Mouse (Mus musculus): ENCODE measurements around the gene 2210016L21Rik. TPM values are rescaled to one million over a fixed set of nuclear protein-coding genes. Genes with fewer than 3 reads are reported as not detected.

2210016L21Rik gene
- total and polyA plus RNA-seq, 3 experiments: 10.2 to 31.7 (median 25.3) TPM

DNA sequence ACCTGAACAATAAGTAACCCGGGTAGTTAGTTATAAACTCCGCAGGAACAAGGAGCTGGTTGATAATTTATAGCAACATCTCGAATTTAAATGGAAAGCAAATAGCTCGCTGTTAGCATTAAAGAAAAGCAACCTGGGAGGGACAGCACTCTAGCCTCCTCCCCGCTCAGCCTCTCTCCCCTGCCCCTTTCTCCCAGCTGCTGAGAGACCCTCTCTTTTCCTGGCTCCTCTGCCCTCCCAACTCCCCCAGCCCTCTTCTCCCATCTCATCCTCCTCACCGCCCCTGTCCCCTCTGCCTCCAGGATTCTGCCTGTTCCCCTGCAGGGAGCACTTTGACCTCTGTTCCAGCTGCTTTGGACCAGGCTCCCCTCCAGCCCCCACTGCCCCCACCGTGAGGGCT lies 26.7 kb downstream of the 2210016L21Rik start:
- intact Hi-C loops (cut with DNase I): no loop called here
- WGBS: 36% methylated on average over 7 of the region's 7 CpGs
- no peaks in the 10 kb centered on the region; the same call in 1 of the 2 replicates for H3K4me1 ChIP-seq (ENCODE audit: control insufficient read depth, insufficient read depth, low read length)
- no peak overlapping the region for H3K27ac ChIP-seq
- no peak overlapping the region for H3K4me3 ChIP-seq
- H3K36me3 ChIP-seq (ENCODE audit: control insufficient read depth, insufficient read depth, low read length): no peaks in the 10 kb centered on the region
- H3K79me2 ChIP-seq (replicated peaks; ENCODE audit: control insufficient read depth, insufficient read depth, low read length): no peaks in the 10 kb centered on the region
- TF ChIP-seq CTCF (IDR thresholded peaks at IDR 0.05) (no peak), POLR2A (IDR thresholded peaks at IDR 0.05; ENCODE audit: insufficient read depth, low read depth, low read length) (no peak), EP300 (IDR thresholded peaks at IDR 0.05; ENCODE audit: insufficient read depth, low read depth, low read length) (no peak)
- no peak overlapping the region for H3K9ac ChIP-seq (ENCODE audit: low read depth, low read length)
- DNase-seq: no peak
- H3K27me3 ChIP-seq (ENCODE audit: control insufficient read depth, insufficient read depth, low read length): no peaks in the 10 kb centered on the region; the same call in none of the 2 replicates

DNA sequence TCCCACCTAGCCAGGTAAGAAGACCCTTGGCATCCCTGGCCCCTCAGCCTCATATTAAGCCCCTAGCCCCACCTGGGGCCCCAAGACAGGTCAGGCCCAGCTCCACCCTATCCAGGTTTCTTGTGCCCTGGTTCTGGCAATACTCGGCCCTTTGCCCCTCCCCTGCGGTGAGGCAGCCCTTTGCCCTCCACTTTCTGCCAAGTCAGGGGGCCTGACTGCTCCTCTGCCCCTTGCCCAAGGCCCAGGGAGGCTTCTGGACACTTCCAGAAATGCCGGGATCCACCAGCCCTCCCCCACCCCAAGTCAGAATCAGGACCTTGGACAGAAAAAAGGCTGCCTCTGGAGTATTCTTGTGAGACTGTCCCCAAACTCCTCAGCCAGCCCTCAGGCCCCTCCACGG lies 27.1 kb downstream of the 2210016L21Rik start:
- H3K36me3 ChIP-seq (ENCODE audit: control insufficient read depth, insufficient read depth, low read length): no peaks in the 10 kb centered on the region
- no peak for TF ChIP-seq CTCF (IDR thresholded peaks at IDR 0.05)
- no peak for TF ChIP-seq EP300 (IDR thresholded peaks at IDR 0.05; ENCODE audit: insufficient read depth, low read depth, low read length)
- TF ChIP-seq POLR2A (IDR thresholded peaks at IDR 0.05; ENCODE audit: insufficient read depth, low read depth, low read length): no peak
- no peaks in the 10 kb centered on the region; the same call in none of the 2 replicates for H3K27me3 ChIP-seq (ENCODE audit: control insufficient read depth, insufficient read depth, low read length)
- no peak overlapping the region for H3K4me3 ChIP-seq
- H3K79me2 ChIP-seq (replicated peaks; ENCODE audit: control insufficient read depth, insufficient read depth, low read length): no peaks in the 10 kb centered on the region
- no peak for DNase-seq
- 20% methylated on average over 4 of the region's 4 CpGs for WGBS
- intact Hi-C loops (cut with DNase I): no loop called here
- H3K27ac ChIP-seq: no peak overlapping the region
- no peaks in the 10 kb centered on the region; the same call in 1 of the 2 replicates for H3K4me1 ChIP-seq (ENCODE audit: control insufficient read depth, insufficient read depth, low read length)
- no peak overlapping the region for H3K9ac ChIP-seq (ENCODE audit: low read depth, low read length)

DNA sequence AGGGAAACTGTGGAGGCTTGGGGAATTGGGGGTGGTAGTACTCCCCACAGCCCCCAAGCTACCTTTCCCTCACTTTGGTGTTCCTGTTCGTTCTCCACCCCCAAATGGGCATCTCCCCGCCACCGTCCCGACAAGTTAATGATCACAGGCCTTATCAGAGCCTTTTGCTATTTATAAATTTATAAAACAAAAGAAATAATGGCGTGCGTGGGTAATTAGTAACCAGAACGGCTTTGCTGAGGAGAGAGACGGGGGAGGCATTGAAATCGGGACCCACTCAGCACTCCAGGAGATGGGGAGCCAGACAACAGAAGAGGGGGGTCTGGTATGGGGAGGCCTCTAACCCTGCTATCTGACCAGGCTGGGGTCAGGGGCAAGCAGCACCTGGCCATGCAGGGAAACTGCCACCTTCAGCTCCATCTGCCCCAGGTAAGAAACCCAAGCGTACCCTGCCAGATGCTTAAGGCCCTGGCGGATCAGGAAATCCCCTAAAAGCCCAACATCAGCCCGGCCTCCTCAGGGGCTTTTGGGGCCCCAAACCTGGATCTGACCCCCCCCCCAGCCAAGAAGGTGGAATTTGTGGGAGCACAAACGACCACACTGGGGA lies 27.8 kb downstream of the 2210016L21Rik start:
- H3K4me1 ChIP-seq (ENCODE audit: control insufficient read depth, insufficient read depth, low read length): no peaks in the 10 kb centered on the region; the same call in 1 of the 2 replicates
- intact Hi-C loops (cut with DNase I): no loop called here
- H3K79me2 ChIP-seq (replicated peaks; ENCODE audit: control insufficient read depth, insufficient read depth, low read length): no peaks in the 10 kb centered on the region
- DNase-seq: no peak
- no peaks in the 10 kb centered on the region for H3K36me3 ChIP-seq (ENCODE audit: control insufficient read depth, insufficient read depth, low read length)
- no peak overlapping the region for H3K27ac ChIP-seq
- WGBS: 65% methylated on average over 13 of the region's 13 CpGs
- no peak overlapping the region for H3K4me3 ChIP-seq
- TF ChIP-seq EP300 (IDR thresholded peaks at IDR 0.05; ENCODE audit: insufficient read depth, low read depth, low read length): no peak
- TF ChIP-seq POLR2A (IDR thresholded peaks at IDR 0.05; ENCODE audit: insufficient read depth, low read depth, low read length): no peak
- no peak for TF ChIP-seq CTCF (IDR thresholded peaks at IDR 0.05)
- no peak overlapping the region for H3K9ac ChIP-seq (ENCODE audit: low read depth, low read length)
- H3K27me3 ChIP-seq (ENCODE audit: control insufficient read depth, insufficient read depth, low read length): no peaks in the 10 kb centered on the region; the same call in none of the 2 replicates

DNA sequence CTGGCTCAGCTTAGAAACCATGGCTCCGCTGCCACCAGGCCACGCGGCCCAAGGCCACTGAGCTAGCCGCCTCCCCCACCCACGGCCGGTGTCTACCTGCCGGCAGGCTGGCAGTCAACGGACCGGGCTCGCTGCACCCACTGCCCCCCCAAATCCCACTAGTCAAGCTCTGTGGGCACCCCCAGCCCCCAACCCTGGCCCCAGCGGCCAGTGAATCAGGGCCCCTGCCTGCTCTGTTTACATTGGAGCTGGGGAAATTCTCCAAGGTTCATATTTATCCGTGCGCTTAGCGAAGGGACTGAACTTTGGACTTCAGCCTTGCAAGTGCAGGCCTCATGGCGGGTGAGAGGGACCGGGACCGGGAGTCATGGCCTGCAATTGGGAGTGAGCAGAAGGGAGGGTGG lies 28.9 kb downstream of the 2210016L21Rik start, which contains the start of gene Hnf1a:
Gene Hnf1a (minus strand): TSS at position 271 of the 404 bp plus-strand sequence.
- no peak for TF ChIP-seq CTCF (IDR thresholded peaks at IDR 0.05)
- TF ChIP-seq EP300 (IDR thresholded peaks at IDR 0.05; ENCODE audit: insufficient read depth, low read depth, low read length): no peak
- TF ChIP-seq POLR2A (IDR thresholded peaks at IDR 0.05; ENCODE audit: insufficient read depth, low read depth, low read length): no peak
- no peaks in the 10 kb centered on the region for H3K36me3 ChIP-seq (ENCODE audit: control insufficient read depth, insufficient read depth, low read length)
- no peak within 1 kb of the TSS for H3K4me3 ChIP-seq
- H3K27ac ChIP-seq: no peak within 1 kb of the TSS
- H3K27me3 ChIP-seq (ENCODE audit: control insufficient read depth, insufficient read depth, low read length): no peaks in the 10 kb centered on the region; the same call in none of the 2 replicates
- H3K79me2 ChIP-seq (replicated peaks; ENCODE audit: control insufficient read depth, insufficient read depth, low read length): no peaks in the 10 kb centered on the region
- no peak within 1 kb of the TSS for H3K9ac ChIP-seq (ENCODE audit: low read depth, low read length)
- intact Hi-C loops (cut with DNase I): no loop called here
- 83% methylated on average over 17 of the region's 17 CpGs for WGBS
- no peaks in the 10 kb centered on the region for H3K4me1 ChIP-seq (ENCODE audit: control insufficient read depth, insufficient read depth, low read length)
- no peak for DNase-seq

DNA sequence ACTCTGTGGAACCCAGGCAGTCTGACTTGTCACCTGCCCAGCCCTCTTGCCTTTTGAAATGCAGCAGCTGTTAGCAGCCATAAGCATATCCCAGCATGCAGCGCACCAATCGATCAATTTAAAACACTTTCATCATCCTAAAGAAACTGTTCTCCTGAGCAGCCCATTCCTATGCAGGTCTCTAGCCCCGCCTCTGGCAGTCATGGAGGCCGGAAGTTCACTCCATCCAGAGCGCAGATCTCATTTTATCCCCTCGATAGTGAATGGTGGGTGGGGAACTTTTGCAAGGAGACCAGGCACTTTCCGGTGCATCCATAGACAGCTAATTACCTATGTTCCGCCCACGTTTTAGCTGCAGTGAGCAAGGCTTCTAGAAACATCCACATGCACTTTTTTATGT lies 30.2 kb downstream of the 2210016L21Rik start:
- H3K4me1 ChIP-seq (ENCODE audit: control insufficient read depth, insufficient read depth, low read length): no peaks in the 10 kb centered on the region
- H3K27me3 ChIP-seq (ENCODE audit: control insufficient read depth, insufficient read depth, low read length): no peaks in the 10 kb centered on the region; the same call in none of the 2 replicates
- no peaks in the 10 kb centered on the region for H3K36me3 ChIP-seq (ENCODE audit: control insufficient read depth, insufficient read depth, low read length)
- intact Hi-C loops (cut with DNase I): no loop called here
- no peak for DNase-seq
- TF ChIP-seq POLR2A (IDR thresholded peaks at IDR 0.05; ENCODE audit: insufficient read depth, low read depth, low read length) (no peak), EP300 (IDR thresholded peaks at IDR 0.05; ENCODE audit: insufficient read depth, low read depth, low read length) (no peak), CTCF (IDR thresholded peaks at IDR 0.05) (no peak)
- H3K79me2 ChIP-seq (replicated peaks; ENCODE audit: control insufficient read depth, insufficient read depth, low read length): no peaks in the 10 kb centered on the region
- H3K9ac ChIP-seq (ENCODE audit: low read depth, low read length): no peak overlapping the region
- 77% methylated on average over 9 of the region's 9 CpGs for WGBS
- no peak overlapping the region for H3K4me3 ChIP-seq
- no peak overlapping the region for H3K27ac ChIP-seq

DNA sequence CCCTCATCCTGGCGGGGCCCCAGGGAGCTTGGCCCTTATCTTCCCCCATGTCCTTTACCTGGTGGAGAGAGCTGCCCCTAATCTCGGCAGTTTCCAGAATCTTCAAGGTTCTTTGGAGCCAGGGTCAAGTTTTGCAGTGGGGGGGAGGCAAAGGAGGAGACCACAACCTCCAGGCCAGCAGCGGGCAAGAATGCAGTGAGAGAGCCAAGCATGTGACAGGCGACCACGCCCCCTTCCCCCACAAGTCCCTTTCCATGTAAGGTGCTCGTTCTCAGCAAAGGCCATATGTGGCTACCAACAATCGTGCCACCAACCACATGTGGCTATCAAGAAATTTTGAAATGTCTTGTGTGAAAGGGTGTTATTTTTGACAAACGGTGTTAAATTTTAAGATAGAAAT lies 31.2 kb downstream of the 2210016L21Rik start:
- H3K79me2 ChIP-seq (replicated peaks; ENCODE audit: control insufficient read depth, insufficient read depth, low read length): no peaks in the 10 kb centered on the region
- intact Hi-C loops (cut with DNase I): no loop called here
- TF ChIP-seq CTCF (IDR thresholded peaks at IDR 0.05) (no peak), EP300 (IDR thresholded peaks at IDR 0.05; ENCODE audit: insufficient read depth, low read depth, low read length) (no peak), POLR2A (IDR thresholded peaks at IDR 0.05; ENCODE audit: insufficient read depth, low read depth, low read length) (no peak)

More for the DNA sequence above, 31.2 kb downstream of the 2210016L21Rik start:
- Histone ChIP-seq H3K36me3 (ENCODE audit: control insufficient read depth, insufficient read depth, low read length) (no peaks in the 10 kb centered on the region), H3K4me3 (no peak overlapping the region), H3K27ac (no peak overlapping the region), H3K9ac (ENCODE audit: low read depth, low read length) (no peak overlapping the region), H3K4me1 (ENCODE audit: control insufficient read depth, insufficient read depth, low read length) (no peaks in the 10 kb centered on the region), H3K27me3 (ENCODE audit: control insufficient read depth, insufficient read depth, low read length) (no peaks in the 10 kb centered on the region; the same call in none of the 2 replicates)
- 71% methylated on average over 8 of the region's 8 CpGs for WGBS
- no peak for DNase-seq

All from heart, adult 2 months (tissue).